Mouse (Mus musculus) myocyte (in vitro differentiated cells): Measurements from ENCODE around the gene Xylt2. TPM values are rescaled to one million over a fixed set of nuclear protein-coding genes. Genes with fewer than 3 reads are reported as not detected.

Source experiments
- H3K27me3 ChIP-seq: one replicate; pipeline ENCODE4 v1.6.1; 2011; ENCODE audit not compliant: control insufficient read depth, insufficient read depth, insufficient read length
- H3K36me3 ChIP-seq: one replicate; pipeline ENCODE4 v1.6.1; 2011; ENCODE audit not compliant: control insufficient read depth, insufficient read depth
- H3K4me2 ChIP-seq: one replicate; pipeline ENCODE4 v1.6.1; 2011; ENCODE audit warnings: low read depth, control low read depth
- H3K4me3 ChIP-seq: one replicate; pipeline ENCODE4 v1.5.1; 2011; ENCODE audit warnings: mild to moderate bottlenecking, control low read depth, moderate library complexity
- H3K79me2 ChIP-seq: one replicate; pipeline ENCODE4 v1.6.1; 2011; ENCODE audit not compliant: control insufficient read depth, insufficient read depth
- H3ac ChIP-seq: one replicate; pipeline ENCODE4 v1.6.1; 2011; ENCODE audit not compliant: control insufficient read depth, insufficient read length
- CEBPB ChIP-seq: IDR thresholded peaks from 2 replicates; pipeline ENCODE4 v1.6.1; 2011; ENCODE audit warnings: mild to moderate bottlenecking, moderate library complexity; ENCODE audit not compliant: poor library complexity, insufficient read depth, severe bottlenecking
- E2F4 ChIP-seq: IDR thresholded peaks from one replicate; pipeline ENCODE4 v1.6.1; 2011; ENCODE audit warnings: mild to moderate bottlenecking, control low read depth, moderate library complexity; ENCODE audit not compliant: insufficient read depth
- MAX ChIP-seq: IDR thresholded peaks from one replicate; pipeline ENCODE4 v1.6.1; 2011; ENCODE audit warnings: low read depth, mild to moderate bottlenecking, control low read depth
- MYOD1 ChIP-seq, 3 experiments: IDR thresholded peaks; one replicate each; pipeline ENCODE4 v1.6.1; 2011; ENCODE audit warnings: control low read depth in 2 of 3, low read depth in 2 of 3, mild to moderate bottlenecking in 2 of 3, moderate library complexity in 1 of 3; ENCODE audit not compliant: insufficient read length in 2 of 3, control insufficient read depth in 1 of 3
- MYOG ChIP-seq, 3 experiments: IDR thresholded peaks; one replicate each; pipeline ENCODE4 v1.6.1; 2011; ENCODE audit warnings: control low read depth in 2 of 3, low read depth in 2 of 3, mild to moderate bottlenecking in 2 of 3; ENCODE audit not compliant: insufficient read length in 2 of 3, control insufficient read depth in 1 of 3, insufficient read depth in 1 of 3
- POLR2A ChIP-seq: IDR thresholded peaks from one replicate; pipeline ENCODE4 v1.6.1; 2011; ENCODE audit warnings: low read depth, mild to moderate bottlenecking, control low read depth, moderate library complexity; ENCODE audit not compliant: insufficient read length
- POLR2AphosphoS2 ChIP-seq: IDR thresholded peaks from one replicate; pipeline ENCODE4 v1.6.1; 2011; ENCODE audit warnings: low read depth, control low read depth; ENCODE audit not compliant: insufficient read length
- REST ChIP-seq: IDR thresholded peaks from one replicate; pipeline ENCODE4 v1.6.1; 2011; ENCODE audit warnings: mild to moderate bottlenecking, control low read depth, moderate library complexity; ENCODE audit not compliant: insufficient read depth, insufficient read length
- SRF ChIP-seq: IDR thresholded peaks from one replicate; pipeline ENCODE4 v1.6.1; 2011; ENCODE audit warnings: low read depth; ENCODE audit not compliant: control insufficient read depth, insufficient read length
- TCF12 ChIP-seq: IDR thresholded peaks from one replicate; pipeline ENCODE4 v1.6.1; 2011; ENCODE audit warnings: mild to moderate bottlenecking, control low read depth; ENCODE audit not compliant: poor library complexity, insufficient read depth, severe bottlenecking
- TCF3 ChIP-seq: IDR thresholded peaks from one replicate; pipeline ENCODE4 v1.6.1; 2011; ENCODE audit warnings: low read depth, control low read depth; ENCODE audit not compliant: insufficient read length
- USF1 ChIP-seq: IDR thresholded peaks from one replicate; pipeline ENCODE4 v1.6.1; 2011; ENCODE audit warnings: low read depth, mild to moderate bottlenecking, control low read depth, moderate library complexity
- polyA plus RNA-seq: library from polyadenylated mRNA; unstranded; fragments of >200 nt; fragmentation: generic; extraction: Trizol; gene quantifications from one replicate; pipeline ENCODE4 v1.2.1, GENCODE M21; 2012; ENCODE audit warnings: missing spikeins

Xylt2 gene
- polyA plus RNA-seq, 1 experiment, result 14.8 TPM

- Histone ChIP-seq H3K79me2 (no peaks in the 10 kb centered on the region), H3K36me3 (no peaks in the 10 kb centered on the region), H3K4me2 (peak overlapping the region; percentile 94), H3ac (peak overlapping the region; percentile 46), H3K4me3 (peak overlapping the region; percentile 50), H3K27me3 (no peaks in the 10 kb centered on the region)
- TF ChIP-seq MAX, result no peak
- no peak for TF ChIP-seq E2F4
- TF ChIP-seq MYOD1 (IDR thresholded peaks at IDR 0.05; ENCODE audit: control insufficient read depth in 1 of 3, insufficient read length in 2 of 3, low read depth in 2 of 3), result no peak
- no peak for TF ChIP-seq TCF12
- no peak for TF ChIP-seq POLR2A
- TF ChIP-seq USF1, result no peak
- TF ChIP-seq MYOG (IDR thresholded peaks at IDR 0.05; ENCODE audit: control insufficient read depth in 1 of 3, insufficient read depth in 1 of 3, insufficient read length in 2 of 3, low read depth in 2 of 3), result no peak
- no peak for TF ChIP-seq POLR2AphosphoS2
- no peak for TF ChIP-seq REST
Observed at GRCm38 (mm10) chr11:94676308-94676707, 1.0 kb downstream of the Xylt2 start.

- H3K4me3 ChIP-seq, result no peak overlapping the region
- no peak overlapping the region for H3ac ChIP-seq
- H3K27me3 ChIP-seq, result no peaks in the 10 kb centered on the region
- H3K4me2 ChIP-seq, result no peak overlapping the region
- H3K36me3 ChIP-seq, result no peaks in the 10 kb centered on the region
- no peaks in the 10 kb centered on the region for H3K79me2 ChIP-seq
- no peak for TF ChIP-seq POLR2AphosphoS2
- TF ChIP-seq REST, result no peak
- TF ChIP-seq CEBPB, result no peak
- no peak for TF ChIP-seq TCF12
- TF ChIP-seq E2F4, result no peak
- no peak for TF ChIP-seq MYOG (IDR thresholded peaks at IDR 0.05; ENCODE audit: control insufficient read depth in 1 of 3, insufficient read depth in 1 of 3, insufficient read length in 2 of 3, low read depth in 2 of 3)
- no peak for TF ChIP-seq SRF
- no peak for TF ChIP-seq USF1
- no peak for TF ChIP-seq MYOD1 (IDR thresholded peaks at IDR 0.05; ENCODE audit: control insufficient read depth in 1 of 3, insufficient read length in 2 of 3, low read depth in 2 of 3)
- no peak for TF ChIP-seq POLR2A
- no peak for TF ChIP-seq TCF3
- no peak for TF ChIP-seq MAX
Observed at GRCm38 (mm10) chr11:94675446-94675845, 1.9 kb downstream of the Xylt2 start.

- H3ac ChIP-seq, result no peak overlapping the region
- H3K27me3 ChIP-seq, result no peaks in the 10 kb centered on the region
- no peak for TF ChIP-seq POLR2A
- H3K36me3 ChIP-seq, result no peaks in the 10 kb centered on the region
- no peak overlapping the region for H3K4me2 ChIP-seq
- H3K79me2 ChIP-seq, result no peaks in the 10 kb centered on the region
- no peak overlapping the region for H3K4me3 ChIP-seq
Observed at GRCm38 (mm10) chr11:94674984-94675383, 2.3 kb downstream of the Xylt2 start.

- Histone ChIP-seq H3ac (no peak overlapping the region), H3K27me3 (no peaks in the 10 kb centered on the region), H3K79me2 (no peaks in the 10 kb centered on the region), H3K36me3 (no peaks in the 10 kb centered on the region), H3K4me3 (no peak overlapping the region), H3K4me2 (no peak overlapping the region)
- TF ChIP-seq SRF, result no peak
- no peak for TF ChIP-seq TCF3
- no peak for TF ChIP-seq CEBPB
- no peak for TF ChIP-seq MAX
- TF ChIP-seq MYOG (IDR thresholded peaks at IDR 0.05; ENCODE audit: control insufficient read depth in 1 of 3, insufficient read depth in 1 of 3, insufficient read length in 2 of 3, low read depth in 2 of 3), result no peak
- TF ChIP-seq TCF12, result no peak
- no peak for TF ChIP-seq REST
- no peak for TF ChIP-seq MYOD1 (IDR thresholded peaks at IDR 0.05; ENCODE audit: control insufficient read depth in 1 of 3, insufficient read length in 2 of 3, low read depth in 2 of 3)
- no peak for TF ChIP-seq POLR2AphosphoS2
- no peak for TF ChIP-seq USF1
- no peak for TF ChIP-seq E2F4
- no peak for TF ChIP-seq POLR2A
Observed at GRCm38 (mm10) chr11:94665281-94665680, 12.0 kb downstream of the Xylt2 start.

- H3K79me2 ChIP-seq, result no peaks in the 10 kb centered on the region
- no peaks in the 10 kb centered on the region for H3K27me3 ChIP-seq
- H3ac ChIP-seq, result no peak overlapping the region
- no peak for TF ChIP-seq TCF12
- no peak for TF ChIP-seq E2F4
- TF ChIP-seq CEBPB, result no peak
- TF ChIP-seq MYOD1 (IDR thresholded peaks at IDR 0.05; ENCODE audit: control insufficient read depth in 1 of 3, insufficient read length in 2 of 3, low read depth in 2 of 3), result no peak
- no peak for TF ChIP-seq USF1
- no peak for TF ChIP-seq REST
- TF ChIP-seq SRF, result no peak
- TF ChIP-seq MYOG (IDR thresholded peaks at IDR 0.05; ENCODE audit: control insufficient read depth in 1 of 3, insufficient read depth in 1 of 3, insufficient read length in 2 of 3, low read depth in 2 of 3), result no peak
- no peak for TF ChIP-seq POLR2AphosphoS2
- H3K4me3 ChIP-seq, result no peak overlapping the region
- H3K36me3 ChIP-seq, result peaks cover 6% of the 10 kb centered on the region
- H3K4me2 ChIP-seq, result no peak overlapping the region
Observed at GRCm38 (mm10) chr11:94661344-94661743, 16.0 kb downstream of the Xylt2 start.
